Mouse (Mus musculus) myocyte (in vitro differentiated cells): Measurements from ENCODE around the gene Crispld2. TPM values are rescaled to one million over a fixed set of nuclear protein-coding genes. Genes with fewer than 3 reads are reported as not detected.

Source experiments
- H3K27me3 ChIP-seq: one replicate; pipeline ENCODE4 v1.6.1; 2011; ENCODE audit not compliant: control insufficient read depth, insufficient read depth, insufficient read length
- H3K36me3 ChIP-seq: one replicate; pipeline ENCODE4 v1.6.1; 2011; ENCODE audit not compliant: control insufficient read depth, insufficient read depth
- H3K4me2 ChIP-seq: one replicate; pipeline ENCODE4 v1.6.1; 2011; ENCODE audit warnings: low read depth, control low read depth
- H3K4me3 ChIP-seq: one replicate; pipeline ENCODE4 v1.5.1; 2011; ENCODE audit warnings: mild to moderate bottlenecking, control low read depth, moderate library complexity
- H3K79me2 ChIP-seq: one replicate; pipeline ENCODE4 v1.6.1; 2011; ENCODE audit not compliant: control insufficient read depth, insufficient read depth
- H3ac ChIP-seq: one replicate; pipeline ENCODE4 v1.6.1; 2011; ENCODE audit not compliant: control insufficient read depth, insufficient read length
- CEBPB ChIP-seq: IDR thresholded peaks from 2 replicates; pipeline ENCODE4 v1.6.1; 2011; ENCODE audit warnings: mild to moderate bottlenecking, moderate library complexity; ENCODE audit not compliant: poor library complexity, insufficient read depth, severe bottlenecking
- E2F4 ChIP-seq: IDR thresholded peaks from one replicate; pipeline ENCODE4 v1.6.1; 2011; ENCODE audit warnings: mild to moderate bottlenecking, control low read depth, moderate library complexity; ENCODE audit not compliant: insufficient read depth
- MAX ChIP-seq: IDR thresholded peaks from one replicate; pipeline ENCODE4 v1.6.1; 2011; ENCODE audit warnings: low read depth, mild to moderate bottlenecking, control low read depth
- MYOD1 ChIP-seq, 3 experiments: IDR thresholded peaks; one replicate each; pipeline ENCODE4 v1.6.1; 2011; ENCODE audit warnings: control low read depth in 2 of 3, low read depth in 2 of 3, mild to moderate bottlenecking in 2 of 3, moderate library complexity in 1 of 3; ENCODE audit not compliant: insufficient read length in 2 of 3, control insufficient read depth in 1 of 3
- MYOG ChIP-seq, 3 experiments: IDR thresholded peaks; one replicate each; pipeline ENCODE4 v1.6.1; 2011; ENCODE audit warnings: control low read depth in 2 of 3, low read depth in 2 of 3, mild to moderate bottlenecking in 2 of 3; ENCODE audit not compliant: insufficient read length in 2 of 3, control insufficient read depth in 1 of 3, insufficient read depth in 1 of 3
- POLR2A ChIP-seq: IDR thresholded peaks from one replicate; pipeline ENCODE4 v1.6.1; 2011; ENCODE audit warnings: low read depth, mild to moderate bottlenecking, control low read depth, moderate library complexity; ENCODE audit not compliant: insufficient read length
- POLR2AphosphoS2 ChIP-seq: IDR thresholded peaks from one replicate; pipeline ENCODE4 v1.6.1; 2011; ENCODE audit warnings: low read depth, control low read depth; ENCODE audit not compliant: insufficient read length
- REST ChIP-seq: IDR thresholded peaks from one replicate; pipeline ENCODE4 v1.6.1; 2011; ENCODE audit warnings: mild to moderate bottlenecking, control low read depth, moderate library complexity; ENCODE audit not compliant: insufficient read depth, insufficient read length
- SRF ChIP-seq: IDR thresholded peaks from one replicate; pipeline ENCODE4 v1.6.1; 2011; ENCODE audit warnings: low read depth; ENCODE audit not compliant: control insufficient read depth, insufficient read length
- TCF12 ChIP-seq: IDR thresholded peaks from one replicate; pipeline ENCODE4 v1.6.1; 2011; ENCODE audit warnings: mild to moderate bottlenecking, control low read depth; ENCODE audit not compliant: poor library complexity, insufficient read depth, severe bottlenecking
- TCF3 ChIP-seq: IDR thresholded peaks from one replicate; pipeline ENCODE4 v1.6.1; 2011; ENCODE audit warnings: low read depth, control low read depth; ENCODE audit not compliant: insufficient read length
- USF1 ChIP-seq: IDR thresholded peaks from one replicate; pipeline ENCODE4 v1.6.1; 2011; ENCODE audit warnings: low read depth, mild to moderate bottlenecking, control low read depth, moderate library complexity
- polyA plus RNA-seq: library from polyadenylated mRNA; unstranded; fragments of >200 nt; fragmentation: generic; extraction: Trizol; gene quantifications from one replicate; pipeline ENCODE4 v1.2.1, GENCODE M21; 2012; ENCODE audit warnings: missing spikeins

Crispld2 gene
- polyA plus RNA-seq, 1 experiment: 0.07 TPM

DNA sequence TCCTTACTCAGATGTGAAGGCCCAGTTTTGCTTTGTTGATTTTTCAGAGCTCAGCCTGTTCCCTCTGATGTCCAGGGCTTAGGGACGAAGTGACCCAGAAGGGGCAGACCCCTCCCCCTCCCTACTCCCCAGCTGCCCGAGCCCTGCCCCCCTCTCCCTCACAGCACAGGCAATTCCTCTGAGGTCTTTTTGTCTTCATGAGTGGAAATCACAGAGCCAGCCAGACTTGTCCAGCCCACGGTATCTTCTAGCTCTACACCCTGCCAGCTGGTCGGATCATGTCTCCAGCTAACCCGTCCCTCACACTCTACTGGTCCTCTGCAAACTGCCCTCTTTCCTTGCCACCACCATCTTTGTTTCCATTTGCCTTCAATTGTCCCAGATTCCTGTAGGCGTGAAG lies 42.2 kb downstream of the Crispld2 start:
- TF ChIP-seq SRF (no peak), POLR2A (no peak), MYOD1 (IDR thresholded peaks at IDR 0.05; ENCODE audit: control insufficient read depth in 1 of 3, insufficient read length in 2 of 3, low read depth in 2 of 3) (no peak), TCF3 (no peak), TCF12 (no peak), E2F4 (no peak), POLR2AphosphoS2 (no peak), MAX (no peak), CEBPB (no peak), REST (no peak), USF1 (no peak), MYOG (IDR thresholded peaks at IDR 0.05; ENCODE audit: control insufficient read depth in 1 of 3, insufficient read depth in 1 of 3, insufficient read length in 2 of 3, low read depth in 2 of 3) (no peak)

DNA sequence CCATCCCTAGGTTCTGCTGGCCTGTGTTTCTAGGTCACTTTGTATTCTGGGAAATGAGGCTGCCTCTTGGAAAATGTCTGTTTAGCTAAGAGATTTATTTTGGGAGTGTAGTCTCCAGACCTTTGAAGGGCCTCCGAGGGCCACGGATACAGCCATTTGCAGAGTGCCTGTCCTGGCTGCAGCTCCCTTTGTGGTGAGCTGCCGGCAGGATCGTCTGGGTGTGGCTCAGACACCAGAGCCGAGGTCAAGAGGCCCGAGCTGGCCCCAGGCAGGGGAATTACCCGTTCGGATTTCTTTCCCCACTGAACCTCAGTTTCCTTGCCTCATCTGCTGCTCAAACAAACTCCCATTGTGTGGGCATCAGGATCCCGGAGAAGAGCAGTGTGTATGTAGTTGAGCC lies 43.9 kb downstream of the Crispld2 start:
- no peak overlapping the region for H3ac ChIP-seq
- no peaks in the 10 kb centered on the region for H3K36me3 ChIP-seq
- H3K79me2 ChIP-seq: no peaks in the 10 kb centered on the region
- peak overlapping the region; percentile 57 for H3K4me2 ChIP-seq
- no peak overlapping the region for H3K4me3 ChIP-seq
- TF ChIP-seq POLR2AphosphoS2: no peak
- TF ChIP-seq E2F4: no peak
- no peak for TF ChIP-seq USF1
- TF ChIP-seq MYOG (IDR thresholded peaks at IDR 0.05; ENCODE audit: control insufficient read depth in 1 of 3, insufficient read depth in 1 of 3, insufficient read length in 2 of 3, low read depth in 2 of 3): no peak
- TF ChIP-seq SRF: no peak
- TF ChIP-seq POLR2A: no peak
- TF ChIP-seq MYOD1 (IDR thresholded peaks at IDR 0.05; ENCODE audit: control insufficient read depth in 1 of 3, insufficient read length in 2 of 3, low read depth in 2 of 3): no peak
- TF ChIP-seq CEBPB: no peak
- TF ChIP-seq MAX: no peak
- TF ChIP-seq REST: no peak
- no peak for TF ChIP-seq TCF3
- no peak for TF ChIP-seq TCF12
- no peaks in the 10 kb centered on the region for H3K27me3 ChIP-seq

More for the DNA sequence above, 42.2 kb downstream of the Crispld2 start:
- Histone ChIP-seq H3K27me3 (no peaks in the 10 kb centered on the region), H3K4me2 (no peak overlapping the region), H3ac (no peak overlapping the region), H3K4me3 (no peak overlapping the region), H3K79me2 (no peaks in the 10 kb centered on the region), H3K36me3 (no peaks in the 10 kb centered on the region)

DNA sequence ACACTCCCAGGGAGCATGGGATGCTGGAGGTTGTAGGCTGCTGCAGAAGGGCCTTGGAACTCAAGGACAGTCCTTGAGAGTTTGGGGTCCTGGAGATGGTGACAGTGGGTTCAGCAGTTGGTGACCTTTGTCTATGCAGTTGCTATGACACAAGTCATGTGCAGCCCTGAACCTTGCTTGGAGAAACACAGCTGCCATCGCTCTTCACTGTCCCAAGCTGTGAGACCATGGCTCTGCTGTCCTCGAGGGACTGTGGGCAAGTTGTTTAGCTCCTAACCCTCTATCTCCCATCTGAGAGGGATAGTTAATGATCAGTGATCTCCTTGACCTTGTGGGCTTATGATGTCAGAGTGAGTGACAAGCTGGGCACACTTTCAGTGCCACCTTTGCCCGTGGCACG lies 44.3 kb downstream of the Crispld2 start:
- Histone ChIP-seq H3K27me3 (no peaks in the 10 kb centered on the region), H3K79me2 (no peaks in the 10 kb centered on the region), H3K4me2 (peak overlapping the region; percentile 57), H3K36me3 (no peaks in the 10 kb centered on the region), H3K4me3 (no peak overlapping the region), H3ac (no peak overlapping the region)
- no peak for TF ChIP-seq POLR2A
- TF ChIP-seq REST: no peak
- no peak for TF ChIP-seq CEBPB
- no peak for TF ChIP-seq SRF
- TF ChIP-seq MYOG (IDR thresholded peaks at IDR 0.05; ENCODE audit: control insufficient read depth in 1 of 3, insufficient read depth in 1 of 3, insufficient read length in 2 of 3, low read depth in 2 of 3): peak in 1 of 3 experiments; percentile 44
- peak; percentile 40 to 88 (median 83) for TF ChIP-seq MYOD1 (IDR thresholded peaks at IDR 0.05; ENCODE audit: control insufficient read depth in 1 of 3, insufficient read length in 2 of 3, low read depth in 2 of 3)
- TF ChIP-seq TCF3: no peak
- TF ChIP-seq E2F4: no peak
- no peak for TF ChIP-seq POLR2AphosphoS2
- TF ChIP-seq TCF12: no peak
- no peak for TF ChIP-seq USF1
- no peak for TF ChIP-seq MAX

DNA sequence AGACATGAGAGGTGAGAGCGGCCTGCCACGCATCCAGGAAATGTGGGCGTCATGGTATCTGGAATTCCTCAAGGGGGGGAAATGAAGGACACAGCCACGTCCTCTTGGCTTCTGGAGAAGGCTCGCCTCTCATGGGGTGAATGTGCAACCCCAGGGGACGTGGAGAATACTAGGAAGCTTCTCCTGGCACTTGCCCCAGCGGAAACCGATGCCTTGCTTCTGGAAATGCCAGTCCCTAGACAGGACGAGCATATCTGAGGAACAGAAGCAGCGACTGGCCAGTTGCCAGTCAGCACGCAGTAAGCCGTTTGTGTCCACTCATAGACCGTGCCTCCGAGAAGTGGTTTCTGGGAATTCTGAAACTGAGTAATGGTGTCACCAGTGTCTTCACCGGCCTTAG lies 45.0 kb downstream of the Crispld2 start:
- no peaks in the 10 kb centered on the region for H3K36me3 ChIP-seq
- H3K79me2 ChIP-seq: no peaks in the 10 kb centered on the region
- no peak overlapping the region for H3K4me2 ChIP-seq
- TF ChIP-seq SRF (no peak), MYOG (IDR thresholded peaks at IDR 0.05; ENCODE audit: control insufficient read depth in 1 of 3, insufficient read depth in 1 of 3, insufficient read length in 2 of 3, low read depth in 2 of 3) (no peak), POLR2A (no peak), TCF12 (no peak), MYOD1 (IDR thresholded peaks at IDR 0.05; ENCODE audit: control insufficient read depth in 1 of 3, insufficient read length in 2 of 3, low read depth in 2 of 3) (no peak), TCF3 (no peak), CEBPB (no peak), POLR2AphosphoS2 (no peak), E2F4 (no peak), USF1 (no peak)
- no peak overlapping the region for H3K4me3 ChIP-seq
- H3K27me3 ChIP-seq: no peaks in the 10 kb centered on the region
- H3ac ChIP-seq: no peak overlapping the region

DNA sequence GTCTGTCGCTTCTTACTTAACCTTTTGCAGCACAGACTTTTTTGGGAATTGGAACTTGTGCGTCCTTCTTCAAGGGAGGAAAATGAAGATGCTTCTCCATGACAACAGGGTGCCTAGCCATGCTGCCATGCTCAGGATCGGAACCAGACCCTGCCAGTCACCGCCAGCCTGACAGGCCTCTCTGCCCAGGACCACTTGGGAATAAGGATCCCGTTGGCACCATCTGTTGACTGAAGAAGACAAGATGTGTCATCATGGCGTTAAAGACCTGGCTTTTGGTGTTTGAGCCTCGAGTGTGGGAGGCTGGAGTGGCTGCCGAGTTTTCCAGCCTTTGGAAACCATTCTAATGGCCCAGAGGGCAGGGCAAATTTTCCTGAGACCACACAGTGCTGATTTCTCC lies 45.4 kb downstream of the Crispld2 start:
- H3K27me3 ChIP-seq: no peaks in the 10 kb centered on the region
- no peaks in the 10 kb centered on the region for H3K36me3 ChIP-seq
- no peak overlapping the region for H3K4me2 ChIP-seq
- no peak overlapping the region for H3K4me3 ChIP-seq
- TF ChIP-seq USF1 (no peak), MYOD1 (IDR thresholded peaks at IDR 0.05; ENCODE audit: control insufficient read depth in 1 of 3, insufficient read length in 2 of 3, low read depth in 2 of 3) (no peak), REST (no peak), MYOG (IDR thresholded peaks at IDR 0.05; ENCODE audit: control insufficient read depth in 1 of 3, insufficient read depth in 1 of 3, insufficient read length in 2 of 3, low read depth in 2 of 3) (no peak), POLR2AphosphoS2 (no peak), POLR2A (no peak), CEBPB (no peak), TCF12 (no peak), TCF3 (no peak), MAX (no peak), E2F4 (no peak), SRF (no peak)
- no peak overlapping the region for H3ac ChIP-seq
- no peaks in the 10 kb centered on the region for H3K79me2 ChIP-seq
